Mouse (Mus musculus) embryonic facial prominence, embryonic 10.5 days (tissue): ENCODE measurements around the gene Olfr1368. TPM values are rescaled to one million over a fixed set of nuclear protein-coding genes. Genes with fewer than 3 reads are reported as not detected.
"Not testable (repeated sequence)": the region's sequence is repeated elsewhere in the genome, so short reads cannot be mapped to it uniquely, and the experiment has no call there.

Source experiments
- DNase-seq: peaks from one replicate; pipeline ENCODE4 v3.0.0-alpha.2; 2017; ENCODE audit warnings: low spot score
- H3K27ac ChIP-seq: fragments of 300-500 bp; sonication (generic); replicated peaks from 2 replicates; pipeline ENCODE4 v1.5.1; 2016; ENCODE audit warnings: mild to moderate bottlenecking
- H3K27me3 ChIP-seq: fragments of 300-500 bp; sonication (generic); replicated peaks from 2 replicates; pipeline ENCODE4 v1.6.1; 2016; ENCODE audit warnings: low read depth, mild to moderate bottlenecking; ENCODE audit not compliant: poor library complexity, severe bottlenecking
- H3K36me3 ChIP-seq: fragments of 300-500 bp; sonication (generic); replicated peaks from 2 replicates; pipeline ENCODE4 v1.6.1; 2016; ENCODE audit warnings: mild to moderate bottlenecking, moderate library complexity
- H3K4me1 ChIP-seq: fragments of 300-500 bp; sonication (generic); 2 replicates; pipeline ENCODE4 v1.6.1; 2016
- H3K4me3 ChIP-seq: fragments of 300-500 bp; sonication (generic); 2 replicates; pipeline ENCODE4 v1.5.1; 2016; ENCODE audit warnings: mild to moderate bottlenecking, moderate library complexity
- H3K9me3 ChIP-seq: fragments of 300-500 bp; sonication (generic); 2 replicates; pipeline ENCODE4 v1.6.1; 2016; ENCODE audit warnings: mild to moderate bottlenecking
- WGBS: fragments of 180-500 bp; shearing (Covaris S2); methylation state at CpG from one replicate; pipeline ENCODE4 v1.1.7; 2016; 5-methylcytosine and 5-hydroxymethylcytosine counted together
- polyA plus RNA-seq: library from polyadenylated mRNA; unstranded; fragments of >200 nt; fragmentation: Nextera tagmentation; extraction: Ambion mirVana; gene quantifications from 2 replicates; pipeline ENCODE4 v1.2.1, GENCODE M21; 2016

The Olfr1368 gene
- polyA plus RNA-seq, 1 experiment from 2014 or later = not detected

- Histone ChIP-seq H3K27ac (no peak overlapping the region), H3K27me3 (no peaks in the 10 kb centered on the region), H3K36me3 (no peaks in the 10 kb centered on the region), H3K9me3 (no peaks in the 10 kb centered on the region), H3K4me1 (peaks cover 13% of the 10 kb centered on the region), H3K4me3 (peak overlapping the region; percentile 63)
- peak; percentile 91 for DNase-seq
- WGBS = under 1% methylated on average over 32 of the region's 32 CpGs
These were observed 15.3 kb upstream of the Olfr1368 start for GRCm38 (mm10) chr13:21160657-21161590.

DNA sequence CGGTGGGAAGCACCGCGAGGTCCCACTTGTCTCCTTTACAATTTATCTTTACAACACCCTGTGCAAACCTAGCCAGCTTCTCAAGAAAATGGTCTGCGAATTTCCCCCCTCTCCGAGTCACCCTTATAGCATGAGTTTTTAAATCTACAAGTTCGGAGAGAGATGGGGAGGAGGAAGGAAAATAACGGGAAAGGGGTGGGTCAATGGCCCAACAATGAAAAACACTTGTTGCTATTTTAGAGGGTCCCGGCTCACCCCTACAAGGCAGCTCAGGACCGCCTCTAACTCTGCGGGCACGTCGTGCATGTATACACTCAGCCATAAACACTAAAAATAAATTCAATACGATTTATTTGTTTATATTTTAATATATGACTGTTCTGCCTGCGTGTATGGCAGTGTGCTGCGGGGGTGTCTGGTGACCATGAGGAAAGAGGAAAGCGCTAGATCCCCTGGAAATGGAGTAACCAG, 14.4 kb upstream of the Olfr1368 start:
- H3K9me3 ChIP-seq = no peaks in the 10 kb centered on the region
- H3K27me3 ChIP-seq = no peaks in the 10 kb centered on the region
- peak overlapping the region; percentile 63 for H3K4me3 ChIP-seq
- no peak overlapping the region for H3K27ac ChIP-seq
- DNase-seq = peak; percentile 38
- H3K36me3 ChIP-seq = no peaks in the 10 kb centered on the region
- H3K4me1 ChIP-seq = peaks cover 13% of the 10 kb centered on the region
- WGBS = under 1% methylated on average over 16 of the region's 16 CpGs

- peak; percentile 41 for DNase-seq
- peak overlapping the region; percentile 63 for H3K4me3 ChIP-seq
- no peaks in the 10 kb centered on the region for H3K36me3 ChIP-seq
- H3K27ac ChIP-seq = no peak overlapping the region
- WGBS = under 1% methylated on average over 15 of the region's 15 CpGs
- H3K4me1 ChIP-seq = peaks cover 13% of the 10 kb centered on the region
- H3K27me3 ChIP-seq = no peaks in the 10 kb centered on the region
- H3K9me3 ChIP-seq = no peaks in the 10 kb centered on the region
These were observed 13.8 kb upstream of the Olfr1368 start for GRCm38 (mm10) chr13:21159475-21159819.

GRCm38 (mm10) chr13:21158785-21159474, 13.3 kb upstream of the Olfr1368 start:
- Histone ChIP-seq H3K4me1 (peaks cover 13% of the 10 kb centered on the region), H3K36me3 (no peaks in the 10 kb centered on the region), H3K4me3 (peak overlapping the region; percentile 63), H3K27me3 (no peaks in the 10 kb centered on the region), H3K9me3 (no peaks in the 10 kb centered on the region), H3K27ac (no peak overlapping the region)
- WGBS = under 1% methylated on average over 19 of the region's 19 CpGs
- peak; percentile 91 for DNase-seq

DNA sequence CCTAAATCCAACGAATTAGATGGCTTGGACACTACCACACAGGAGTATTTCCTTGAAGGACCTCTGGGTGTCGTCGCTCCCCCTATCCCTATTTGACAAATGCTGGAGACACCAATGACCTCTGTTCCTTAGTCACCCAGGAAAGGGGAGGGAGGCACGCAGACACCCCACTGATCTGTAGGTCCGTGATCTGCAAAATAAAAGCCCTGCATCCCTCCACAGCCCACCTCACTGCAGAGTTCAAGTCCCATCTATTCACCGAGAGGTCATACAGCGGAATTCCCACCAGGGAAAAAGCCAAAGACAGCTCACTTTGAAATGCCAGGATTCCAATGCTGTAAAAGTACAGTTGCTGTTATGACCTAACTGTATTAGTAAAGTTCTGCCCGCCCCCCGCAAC, 12.4 kb upstream of the Olfr1368 start:
- Histone ChIP-seq H3K27ac (no peak overlapping the region), H3K4me1 (peaks cover 13% of the 10 kb centered on the region), H3K4me3 (peak overlapping the region; percentile 63), H3K9me3 (no peaks in the 10 kb centered on the region), H3K27me3 (no peaks in the 10 kb centered on the region), H3K36me3 (no peaks in the 10 kb centered on the region)
- 6% methylated on average over 9 of the region's 9 CpGs for WGBS
- no peak for DNase-seq

GRCm38 (mm10) chr13:21155888-21156287, 10.2 kb upstream of the Olfr1368 start:
- WGBS = 82% methylated on average over 5 of the region's 5 CpGs
- H3K27ac ChIP-seq = no peak overlapping the region
- no peaks in the 10 kb centered on the region for H3K27me3 ChIP-seq
- no peak for DNase-seq
- no peaks in the 10 kb centered on the region for H3K36me3 ChIP-seq
- no peaks in the 10 kb centered on the region for H3K9me3 ChIP-seq
- peaks cover 10% of the 10 kb centered on the region for H3K4me1 ChIP-seq
- no peak overlapping the region for H3K4me3 ChIP-seq

GRCm38 (mm10) chr13:21142421-21142820, 3.2 kb downstream of the Olfr1368 start:
- H3K4me3 ChIP-seq = no peak overlapping the region
- no peaks in the 10 kb centered on the region for H3K9me3 ChIP-seq
- no peaks in the 10 kb centered on the region for H3K4me1 ChIP-seq
- H3K27ac ChIP-seq = no peak overlapping the region
- no peaks in the 10 kb centered on the region for H3K36me3 ChIP-seq
- DNase-seq = peak; percentile 18
- H3K27me3 ChIP-seq = no peaks in the 10 kb centered on the region; the same call in 1 of the 2 replicates
- 53% methylated on average over 8 of the region's 8 CpGs for WGBS

- H3K4me1 ChIP-seq, H3K27me3 ChIP-seq, H3K9me3 ChIP-seq, H3K27ac ChIP-seq, H3K4me3 ChIP-seq, H3K36me3 ChIP-seq, DNase-seq: not testable (repeated sequence)
- 84% methylated on average over 3 of the region's 3 CpGs for WGBS
These were observed 16.3 kb downstream of the Olfr1368 start, which contains the start of gene Olfr263 for GRCm38 (mm10) chr13:21129339-21129738. TSS of gene Olfr263 (plus strand) at chr13:21129639.

DNA sequence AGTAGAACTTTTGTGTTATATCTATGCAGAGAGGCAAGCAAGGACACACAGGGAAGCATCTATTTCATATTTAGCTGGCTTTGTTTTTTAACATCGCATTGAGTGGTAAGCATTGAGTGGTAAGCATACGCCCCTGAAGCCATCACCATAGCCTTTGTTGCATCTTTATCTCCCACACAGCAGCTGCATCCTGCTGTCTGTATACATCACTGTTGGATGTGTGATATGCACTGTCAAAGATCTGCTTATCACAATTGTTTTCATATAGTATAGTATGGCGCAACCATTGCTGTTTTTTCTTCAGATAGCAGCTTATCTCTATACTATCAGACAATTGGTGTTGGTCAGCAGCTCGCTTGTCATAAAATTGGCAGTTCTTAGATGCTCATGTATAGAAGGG, 31.5 kb downstream of the Olfr1368 start:
- Histone ChIP-seq H3K4me1 (no peaks in the 10 kb centered on the region), H3K9me3 (no peaks in the 10 kb centered on the region), H3K4me3 (no peak overlapping the region), H3K27ac (no peak overlapping the region), H3K36me3 (no peaks in the 10 kb centered on the region), H3K27me3 (no peaks in the 10 kb centered on the region)
- WGBS = 88% methylated on average over 4 of the region's 4 CpGs
- no peak for DNase-seq

DNA sequence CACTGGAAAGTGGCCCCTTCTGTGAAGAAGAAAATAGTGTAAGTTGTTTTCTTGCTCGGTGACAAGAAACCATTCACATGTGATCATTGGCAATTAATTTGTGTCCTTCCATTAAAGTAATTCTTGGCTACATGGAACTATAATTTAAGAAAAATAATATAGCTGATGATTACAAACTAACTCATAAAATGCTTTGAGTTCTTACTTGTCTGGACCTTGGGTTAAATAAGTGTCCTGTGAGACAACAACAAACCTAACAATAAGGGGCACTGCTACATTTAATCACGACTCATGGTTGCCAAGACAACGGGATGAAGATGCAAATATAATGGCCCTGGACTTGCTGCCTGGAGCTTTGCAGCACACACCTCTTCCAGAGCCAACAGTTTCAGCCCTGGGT, 34.5 kb downstream of the Olfr1368 start, which contains the start of gene Olfr1369-ps1:
Gene Olfr1369-ps1 (plus strand): TSS at position 301 of the 400 bp plus-strand sequence.
- H3K4me3 ChIP-seq, H3K36me3 ChIP-seq, H3K27ac ChIP-seq, H3K9me3 ChIP-seq, H3K27me3 ChIP-seq, DNase-seq, H3K4me1 ChIP-seq: not testable (repeated sequence)
- WGBS = 79% methylated on average over 3 of the region's 3 CpGs

GRCm38 (mm10) chr13:21110441-21110840, 35.2 kb downstream of the Olfr1368 start:
- no peaks in the 10 kb centered on the region for H3K36me3 ChIP-seq
- H3K4me1 ChIP-seq = no peaks in the 10 kb centered on the region
- H3K9me3 ChIP-seq = no peaks in the 10 kb centered on the region
- H3K4me3 ChIP-seq = no peak overlapping the region
- H3K27me3 ChIP-seq = no peaks in the 10 kb centered on the region
- 91% methylated on average over 6 of the region's 6 CpGs for WGBS
- H3K27ac ChIP-seq = no peak overlapping the region
- no peak for DNase-seq

- Histone ChIP-seq H3K36me3 (no peaks in the 10 kb centered on the region), H3K27ac (no peak overlapping the region), H3K4me3 (no peak overlapping the region), H3K4me1 (no peaks in the 10 kb centered on the region), H3K9me3 (no peaks in the 10 kb centered on the region), H3K27me3 (no peaks in the 10 kb centered on the region)
- WGBS = 96% methylated on average over 3 of the region's 3 CpGs
- DNase-seq = no peak
These were observed 35.9 kb downstream of the Olfr1368 start for GRCm38 (mm10) chr13:21109759-21110158.
